Mouse (Mus musculus): ENCODE results near the gene Tet2.

DNA sequence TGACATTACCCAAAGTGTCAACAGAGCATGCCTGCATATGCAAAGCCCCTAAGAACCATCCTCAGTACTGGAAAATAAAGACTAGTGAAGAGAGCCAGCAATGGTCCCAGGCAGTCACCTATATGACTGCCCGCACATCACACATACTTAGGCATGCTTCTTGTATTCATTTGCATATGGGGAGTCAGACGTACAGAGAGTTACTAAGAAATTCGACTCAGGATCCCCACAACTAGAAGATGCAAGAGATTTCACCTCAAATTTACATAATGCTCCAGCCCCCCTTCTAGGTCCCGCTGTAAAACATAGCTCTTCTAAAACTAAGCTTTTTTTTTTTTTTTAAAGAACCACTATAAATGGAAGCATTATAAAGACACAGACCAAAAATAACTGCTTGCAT lies 36.6 kb upstream of the Tet2 start:
- TF ChIP-seq POLR2A (IDR thresholded peaks at IDR 0.05; ENCODE audit: low read depth, low read length) = no peak
- no peak for TF ChIP-seq CTCF (IDR thresholded peaks at IDR 0.05; ENCODE audit: borderline replicate concordance, insufficient read depth, low read length)

Measured in embryonic fibroblast, embryonic 13.5 days (primary cell).